Mouse (Mus musculus) lung, adult 2 months (tissue): ENCODE data around the gene Cdkl5. TPM values are rescaled to one million over a fixed set of nuclear protein-coding genes. Genes with fewer than 3 reads are reported as not detected.

ENCODE experiments used
- DNase-seq: peaks from one replicate; pipeline ENCODE4 v3.0.0; 2022
- H3K4me1 ChIP-seq: fragments of 200-500 bp; 2 replicates; pipeline ENCODE4 v1.6.1; 2011; ENCODE audit warnings: low read length; ENCODE audit not compliant: control insufficient read depth, insufficient read depth
- H3K4me3 ChIP-seq: fragments of 200-500 bp; replicated peaks from 2 replicates; pipeline ENCODE3; 2011; ENCODE audit warnings: low read depth, mild to moderate bottlenecking, control low read depth, low read length; ENCODE audit errors: extremely low read depth
- CTCF ChIP-seq: fragments of 200-500 bp; IDR thresholded peaks from 2 replicates; pipeline ENCODE4 v1.5.1; 2011; ENCODE audit warnings: mild to moderate bottlenecking, low read length, control low read depth; ENCODE audit not compliant: insufficient read depth
- POLR2A ChIP-seq: fragments of 200-500 bp; IDR thresholded peaks from 2 replicates; pipeline ENCODE4 v1.6.1; 2011; ENCODE audit warnings: low read depth, mild to moderate bottlenecking, control low read depth, low read length, borderline replicate concordance; ENCODE audit errors: extremely low read depth
- WGBS: fragments of 180-500 bp; shearing (Covaris S2); methylation state at CpG from one replicate; pipeline ENCODE4 v1.1.7; 2018; 5-methylcytosine and 5-hydroxymethylcytosine counted together
- polyA plus RNA-seq: library from polyadenylated mRNA; depleted of rRNA; stranded (reverse); fragments of >200 nt; gene quantifications from 2 replicates; pipeline ENCODE4 v1.2.3, GENCODE M21; 2012; rRNA removed

Cdkl5 gene
- polyA plus RNA-seq: 4.9 and 7.1 TPM in 2 replicates

GRCm38 (mm10) chrX:160994543-160995121 lies at the start of gene Cdkl5:
TSS of gene Cdkl5 (minus strand) at chrX:160994704.
- 30% methylated on average over 53 of the region's 53 CpGs for WGBS

GRCm38 (mm10) chrX:161033235-161033803 lies 38.8 kb upstream of the Cdkl5 start:
- 40% methylated on average over 3 of the region's 3 CpGs for WGBS
- TF ChIP-seq POLR2A (no peak), CTCF (peak; percentile 49; the same call in 1 of the 2 replicates)
- peak; percentile 15 for DNase-seq
- Histone ChIP-seq H3K4me3 (no peak overlapping the region), H3K4me1 (no peaks in the 10 kb centered on the region)

More at GRCm38 (mm10) chrX:160994543-160995121, at the start of gene Cdkl5:
- peak within 1 kb of the TSS; percentile 88 for H3K4me3 ChIP-seq
- TF ChIP-seq POLR2A: peak; percentile 76; the same call in 1 of the 2 replicates
- no peak for TF ChIP-seq CTCF
- peak; percentile 89 for DNase-seq
- H3K4me1 ChIP-seq: 0 out of 2 replicates have a peak, but pooled peaks cover 2% of the 10 kb centered on the region

- H3K4me1 ChIP-seq: no peaks in the 10 kb centered on the region
- no peak overlapping the region for H3K4me3 ChIP-seq
- WGBS: 55% methylated on average over 2 of the region's 2 CpGs
- TF ChIP-seq POLR2A (no peak), CTCF (no peak)
- no peak for DNase-seq
Measured at GRCm38 (mm10) chrX:161032423-161032822, 37.9 kb upstream of the Cdkl5 start.

GRCm38 (mm10) chrX:161030233-161030632 lies 35.7 kb upstream of the Cdkl5 start:
- DNase-seq: no peak
- no peak overlapping the region for H3K4me3 ChIP-seq
- no peak for TF ChIP-seq POLR2A
- TF ChIP-seq CTCF: no peak
- H3K4me1 ChIP-seq: no peaks in the 10 kb centered on the region

- no peaks in the 10 kb centered on the region for H3K4me1 ChIP-seq
- H3K4me3 ChIP-seq: no peak overlapping the region
- 59% methylated on average over 2 of the region's 2 CpGs for WGBS
- no peak for TF ChIP-seq POLR2A
- no peak for DNase-seq
Measured at GRCm38 (mm10) chrX:161024475-161024874, 30.0 kb upstream of the Cdkl5 start.

- Histone ChIP-seq H3K4me1 (no peaks in the 10 kb centered on the region), H3K4me3 (no peak overlapping the region)
- DNase-seq: no peak
- TF ChIP-seq POLR2A (no peak), CTCF (no peak)
- 81% methylated on average over 7 of the region's 7 CpGs for WGBS
Measured at GRCm38 (mm10) chrX:161021548-161021947, 27.0 kb upstream of the Cdkl5 start.

- no peak overlapping the region for H3K4me3 ChIP-seq
- WGBS: 69% methylated on average over 1 of the region's 1 CpGs
- DNase-seq: no peak
- no peak for TF ChIP-seq POLR2A
- no peak for TF ChIP-seq CTCF
- no peaks in the 10 kb centered on the region for H3K4me1 ChIP-seq
Measured at GRCm38 (mm10) chrX:161018179-161018578, 23.7 kb upstream of the Cdkl5 start.

GRCm38 (mm10) chrX:161006272-161006671 lies 11.8 kb upstream of the Cdkl5 start:
- Histone ChIP-seq H3K4me1 (no peaks in the 10 kb centered on the region), H3K4me3 (no peak overlapping the region)
- WGBS: 79% methylated on average over 1 of the region's 1 CpGs
- TF ChIP-seq CTCF (no peak), POLR2A (no peak)
- DNase-seq: no peak

- no peak for TF ChIP-seq POLR2A
- no peak for TF ChIP-seq CTCF
- 0 out of 2 replicates have a peak, but pooled peaks cover 2% of the 10 kb centered on the region for H3K4me1 ChIP-seq
- 32% methylated on average over 5 of the region's 5 CpGs for WGBS
- DNase-seq: no peak
- H3K4me3 ChIP-seq: no peak overlapping the region
Measured at GRCm38 (mm10) chrX:160996051-160996450, 1.5 kb upstream of the Cdkl5 start.

- no peak for DNase-seq
- Histone ChIP-seq H3K4me3 (peak overlapping the region; percentile 88), H3K4me1 (0 out of 2 replicates have a peak, but pooled peaks cover 2% of the 10 kb centered on the region)
- 22% methylated on average over 31 of the region's 31 CpGs for WGBS
- TF ChIP-seq CTCF (no peak), POLR2A (no peak)
Measured at GRCm38 (mm10) chrX:160995131-160995667, 695 bp upstream of the Cdkl5 start.
